Mouse (Mus musculus) midbrain, embryonic 16.5 days (tissue): ENCODE results near the gene Edem1. TPM values are rescaled to one million over a fixed set of nuclear protein-coding genes. Genes with fewer than 3 reads are reported as not detected.

Experiments
- ATAC-seq: fragments of 200-750 bp; cut with Nextera tagmentation; 2 replicates; pipeline ENCODE4 v1.8.0; 2017; ENCODE audit warnings: moderate TSS enrichment
- H3K27ac ChIP-seq: fragments of 300-500 bp; sonication (generic); 2 replicates; pipeline ENCODE4 v1.5.1; 2014; ENCODE audit warnings: mild to moderate bottlenecking, low read length, mixed read lengths
- H3K27me3 ChIP-seq: fragments of 300-500 bp; sonication (generic); 2 replicates; pipeline ENCODE4 v1.6.1; 2014; ENCODE audit warnings: low read depth, low read length, mixed read lengths; ENCODE audit not compliant: control insufficient read depth, insufficient read depth
- H3K36me3 ChIP-seq: fragments of 300-500 bp; sonication (generic); 2 replicates; pipeline ENCODE4 v1.6.1; 2014; ENCODE audit warnings: mild to moderate bottlenecking, low read length, moderate library complexity, mixed read lengths; ENCODE audit not compliant: control insufficient read depth, insufficient read depth
- H3K4me1 ChIP-seq: fragments of 300-500 bp; sonication (generic); 2 replicates; pipeline ENCODE4 v1.6.1; 2014; ENCODE audit warnings: mild to moderate bottlenecking, low read length, mixed read lengths; ENCODE audit not compliant: control insufficient read depth, insufficient read depth
- H3K4me2 ChIP-seq: fragments of 300-500 bp; sonication (generic); 2 replicates; pipeline ENCODE4 v1.6.1; 2014; ENCODE audit warnings: mild to moderate bottlenecking, low read length, mixed read lengths
- H3K4me3 ChIP-seq: fragments of 300-500 bp; sonication (generic); 2 replicates; pipeline ENCODE4 v1.5.1; 2014; ENCODE audit warnings: low read depth, mild to moderate bottlenecking, low read length, moderate library complexity, mixed read lengths
- H3K9ac ChIP-seq: fragments of 300-500 bp; sonication (generic); 2 replicates; pipeline ENCODE4 v1.6.1; 2014; ENCODE audit warnings: low read depth, low read length, mixed read lengths
- H3K9me3 ChIP-seq: fragments of 300-500 bp; sonication (generic); replicated peaks from 2 replicates; pipeline ENCODE4 v1.6.1; 2014; ENCODE audit warnings: mild to moderate bottlenecking, low read length, mixed read lengths; ENCODE audit not compliant: control insufficient read depth, poor library complexity, severe bottlenecking
- WGBS: fragments of 180-500 bp; shearing (Covaris S2); extraction: QIAGEN DNeasy Blood & Tissue Kit; methylation state at CpG from one replicate; pipeline ENCODE4 v1.1.7; 2014; 5-methylcytosine and 5-hydroxymethylcytosine counted together
- polyA plus RNA-seq: library from polyadenylated mRNA; unstranded; fragments of >200 nt; fragmentation: Nextera tagmentation; extraction: Ambion mirVana; gene quantifications from 2 replicates; pipeline ENCODE4 v1.2.1, GENCODE M21; 2015

The Edem1 gene
- polyA plus RNA-seq, 1 experiment from 2014 or later, result 4.9 TPM

- no peak overlapping the region for H3K27ac ChIP-seq
- 23% methylated on average over 1 of the region's 2 CpGs for WGBS
- H3K4me3 ChIP-seq, result no peak overlapping the region
- H3K27me3 ChIP-seq, result no peaks in the 10 kb centered on the region
- H3K4me2 ChIP-seq, result no peak overlapping the region
- ATAC-seq, result no peak
- peaks cover 3% of the 10 kb centered on the region; the same call in 1 of the 2 replicates for H3K9me3 ChIP-seq
- H3K4me1 ChIP-seq, result peaks cover 2% of the 10 kb centered on the region; the same call in 1 of the 2 replicates
- no peak overlapping the region for H3K9ac ChIP-seq
- no peaks in the 10 kb centered on the region for H3K36me3 ChIP-seq
Observed at GRCm38 (mm10) chr6:108876486-108876885, 48.0 kb downstream of the Edem1 start.

GRCm38 (mm10) chr6:108880368-108881013 is 52.0 kb downstream of the Edem1 start:
- no peak overlapping the region for H3K27ac ChIP-seq
- no peak overlapping the region for H3K4me3 ChIP-seq
- no peak overlapping the region for H3K4me2 ChIP-seq
- no peak overlapping the region for H3K9ac ChIP-seq
- peaks cover 3% of the 10 kb centered on the region; the same call in 1 of the 2 replicates for H3K9me3 ChIP-seq
- no peak for ATAC-seq
- whole genome bisulfite sequencing, result 82% methylated on average over 4 of the region's 4 CpGs
- peaks cover 2% of the 10 kb centered on the region; the same call in 1 of the 2 replicates for H3K4me1 ChIP-seq
- no peaks in the 10 kb centered on the region for H3K27me3 ChIP-seq
- no peaks in the 10 kb centered on the region for H3K36me3 ChIP-seq

- no peak overlapping the region for H3K27ac ChIP-seq
- H3K9me3 ChIP-seq, result peaks cover 3% of the 10 kb centered on the region; the same call in 1 of the 2 replicates
- no peak for ATAC-seq
- no peaks in the 10 kb centered on the region for H3K36me3 ChIP-seq
- no peaks in the 10 kb centered on the region for H3K27me3 ChIP-seq
- H3K9ac ChIP-seq, result no peak overlapping the region
- WGBS, result 93% methylated on average over 4 of the region's 4 CpGs
- H3K4me3 ChIP-seq, result no peak overlapping the region
- no peak overlapping the region for H3K4me2 ChIP-seq
- H3K4me1 ChIP-seq, result no peaks in the 10 kb centered on the region
Observed at GRCm38 (mm10) chr6:108881074-108881473, 52.6 kb downstream of the Edem1 start.

GRCm38 (mm10) chr6:108883826-108884225 is 55.4 kb downstream of the Edem1 start:
- ATAC-seq, result no peak
- WGBS, result 94% methylated on average over 2 of the region's 2 CpGs
- Histone ChIP-seq H3K27me3 (no peaks in the 10 kb centered on the region), H3K36me3 (no peaks in the 10 kb centered on the region), H3K9me3 (peaks cover 3% of the 10 kb centered on the region; the same call in 1 of the 2 replicates), H3K9ac (no peak overlapping the region), H3K4me3 (no peak overlapping the region), H3K27ac (no peak overlapping the region), H3K4me2 (no peak overlapping the region), H3K4me1 (no peaks in the 10 kb centered on the region)

GRCm38 (mm10) chr6:108884603-108885002 is 56.2 kb downstream of the Edem1 start:
- H3K9me3 ChIP-seq, result no peaks in the 10 kb centered on the region; the same call in 1 of the 2 replicates
- H3K27me3 ChIP-seq, result no peaks in the 10 kb centered on the region
- no peak overlapping the region for H3K4me3 ChIP-seq
- H3K27ac ChIP-seq, result no peak overlapping the region
- H3K36me3 ChIP-seq, result no peaks in the 10 kb centered on the region
- ATAC-seq, result no peak
- WGBS, result 81% methylated on average over 5 of the region's 5 CpGs
- no peaks in the 10 kb centered on the region for H3K4me1 ChIP-seq
- H3K4me2 ChIP-seq, result no peak overlapping the region
- no peak overlapping the region for H3K9ac ChIP-seq

DNA sequence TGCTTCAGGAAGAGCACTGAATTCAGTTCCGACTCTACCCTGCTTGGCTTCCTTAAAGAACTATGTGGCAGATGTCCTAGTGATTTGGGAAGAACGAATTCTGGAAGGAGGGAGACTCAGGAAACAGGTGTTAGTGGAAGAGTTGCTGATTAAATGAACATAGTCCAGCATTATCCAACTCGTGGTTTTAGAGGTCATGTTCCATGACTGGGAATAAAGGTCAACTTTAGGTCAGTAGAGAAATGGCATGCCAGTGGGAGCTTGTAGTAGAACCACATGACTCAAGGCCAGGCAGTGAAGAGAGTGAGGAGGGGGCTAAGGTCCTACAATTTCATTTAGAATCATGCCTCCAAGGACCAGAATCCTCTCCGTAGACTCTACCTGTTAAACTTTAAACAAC is 57.9 kb downstream of the Edem1 start:
- H3K36me3 ChIP-seq, result no peaks in the 10 kb centered on the region
- no peak overlapping the region for H3K4me2 ChIP-seq
- no peak overlapping the region for H3K4me3 ChIP-seq
- no peaks in the 10 kb centered on the region for H3K27me3 ChIP-seq
- ATAC-seq, result no peak
- no peaks in the 10 kb centered on the region for H3K4me1 ChIP-seq
- no peak overlapping the region for H3K27ac ChIP-seq
- no peak overlapping the region for H3K9ac ChIP-seq
- WGBS, result 81% methylated on average over 4 of the region's 4 CpGs
- H3K9me3 ChIP-seq, result no peaks in the 10 kb centered on the region; the same call in 1 of the 2 replicates

DNA sequence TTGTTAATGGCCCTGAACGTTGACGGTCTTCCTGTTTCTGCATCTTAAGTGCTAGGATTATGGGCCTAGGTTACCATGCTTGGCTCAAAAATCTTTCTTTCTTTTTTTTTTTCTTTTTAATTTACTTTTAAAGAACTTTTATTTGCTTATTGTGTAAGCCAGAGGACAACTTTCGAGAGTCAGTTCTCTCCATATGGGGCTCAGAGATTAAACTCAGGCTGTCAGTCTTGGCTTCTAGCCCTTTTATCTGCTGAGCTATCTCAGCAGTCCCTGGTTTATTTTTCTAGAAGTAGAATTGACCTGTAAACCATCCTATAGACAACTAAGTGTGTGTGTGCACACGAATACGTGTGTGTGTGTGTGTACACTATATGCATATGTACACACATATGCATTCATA is 64.1 kb downstream of the Edem1 start:
- Histone ChIP-seq H3K4me1 (no peaks in the 10 kb centered on the region), H3K4me2 (no peak overlapping the region), H3K27me3 (no peaks in the 10 kb centered on the region), H3K4me3 (no peak overlapping the region), H3K9ac (no peak overlapping the region), H3K36me3 (no peaks in the 10 kb centered on the region), H3K9me3 (no peaks in the 10 kb centered on the region), H3K27ac (no peak overlapping the region)
- 82% methylated on average over 5 of the region's 5 CpGs for WGBS
- ATAC-seq, result no peak

- 84% methylated on average over 2 of the region's 2 CpGs for WGBS
- Histone ChIP-seq H3K4me3 (no peak overlapping the region), H3K27me3 (no peaks in the 10 kb centered on the region), H3K9me3 (no peaks in the 10 kb centered on the region), H3K4me1 (no peaks in the 10 kb centered on the region), H3K36me3 (no peaks in the 10 kb centered on the region), H3K27ac (no peak overlapping the region), H3K4me2 (no peak overlapping the region), H3K9ac (no peak overlapping the region)
- no peak for ATAC-seq
Observed at GRCm38 (mm10) chr6:108895129-108895528, 66.7 kb downstream of the Edem1 start.

GRCm38 (mm10) chr6:108895976-108896375 is 67.5 kb downstream of the Edem1 start:
- Histone ChIP-seq H3K4me1 (no peaks in the 10 kb centered on the region), H3K4me2 (no peak overlapping the region), H3K27ac (no peak overlapping the region), H3K4me3 (no peak overlapping the region), H3K9me3 (no peaks in the 10 kb centered on the region), H3K36me3 (no peaks in the 10 kb centered on the region), H3K9ac (no peak overlapping the region), H3K27me3 (no peaks in the 10 kb centered on the region)
- no peak for ATAC-seq
- WGBS, result 82% methylated on average over 3 of the region's 3 CpGs
